Mouse (Mus musculus) kidney, adult 11 months (tissue): Measurements from ENCODE around the gene Cdh3.
A peak's percentile ranks its signal among the peaks of the same experiment; 100 is the strongest.

Experiments used
- DNase-seq: peaks from one replicate; pipeline ENCODE4 v3.0.0; 2022

Cdh3 gene

GRCm38 (mm10) chr8:106527241-106528036 is 16.7 kb downstream of the Cdh3 start:
- DNase-seq: no peak

- DNase-seq: no peak
These were observed 18.0 kb downstream of the Cdh3 start for GRCm38 (mm10) chr8:106528596-106529249.

GRCm38 (mm10) chr8:106529885-106530482 is 19.3 kb downstream of the Cdh3 start:
- no peak for DNase-seq

GRCm38 (mm10) chr8:106530566-106530965 is 19.9 kb downstream of the Cdh3 start:
- DNase-seq: no peak

GRCm38 (mm10) chr8:106533709-106534108 is 23.0 kb downstream of the Cdh3 start:
- no peak for DNase-seq

- DNase-seq: peak; percentile 47
These were observed 23.8 kb downstream of the Cdh3 start for GRCm38 (mm10) chr8:106534449-106534848.

GRCm38 (mm10) chr8:106535448-106535847 is 24.8 kb downstream of the Cdh3 start:
- no peak for DNase-seq

GRCm38 (mm10) chr8:106539193-106539592 is 28.5 kb downstream of the Cdh3 start:
- no peak for DNase-seq

GRCm38 (mm10) chr8:106541002-106541401 is 30.3 kb downstream of the Cdh3 start:
- no peak for DNase-seq

GRCm38 (mm10) chr8:106543043-106543442 is 32.4 kb downstream of the Cdh3 start:
- no peak for DNase-seq

- DNase-seq: no peak
These were observed 34.5 kb downstream of the Cdh3 start for GRCm38 (mm10) chr8:106545149-106545548.

- DNase-seq: no peak
These were observed 36.1 kb downstream of the Cdh3 start for GRCm38 (mm10) chr8:106546746-106547145.

- no peak for DNase-seq
These were observed 37.8 kb downstream of the Cdh3 start for GRCm38 (mm10) chr8:106548366-106548936.

- no peak for DNase-seq
These were observed 40.2 kb downstream of the Cdh3 start for GRCm38 (mm10) chr8:106550906-106551305.

- DNase-seq: no peak
These were observed 43.3 kb downstream of the Cdh3 start for GRCm38 (mm10) chr8:106554011-106554410.

GRCm38 (mm10) chr8:106556068-106556645 is 45.5 kb downstream of the Cdh3 start:
- no peak for DNase-seq

- DNase-seq: no peak
These were observed 49.2 kb downstream of the Cdh3 start for GRCm38 (mm10) chr8:106559844-106560243.

GRCm38 (mm10) chr8:106561097-106561865 is 50.6 kb downstream of the Cdh3 start:
- DNase-seq: peak; percentile 86

- peak; percentile 58 for DNase-seq
These were observed 53.0 kb downstream of the Cdh3 start for GRCm38 (mm10) chr8:106563691-106564182.

- DNase-seq: no peak
These were observed 58.3 kb downstream of the Cdh3 start for GRCm38 (mm10) chr8:106569006-106569405.

- DNase-seq: peak; percentile 73
These were observed 59.7 kb downstream of the Cdh3 start for GRCm38 (mm10) chr8:106570386-106570785.

- peak; percentile 56 for DNase-seq
These were observed 61.0 kb downstream of the Cdh3 start for GRCm38 (mm10) chr8:106571551-106572172.
